18 mouse cellular contexts compared by ENCODE assay signal in genomic region chr8:122171823-122172222, GRCm38 (mm10).
A peak's percentile ranks its signal among the peaks of the same experiment; 100 is the strongest.
DNase-seq lines count a peak whose midpoint lies in the region.
"Had no signal": no experiment of that assay in that cellular context is flagged by ENCODE, and none has a peak within 500 bp of the region (broad histone marks: within the 10 kb centered on the region; RNA-seq: fewer than 3 reads in every experiment).

No protein-coding gene starts in this region.

- peak; percentile 14 to 46 for DNase-seq in adrenal gland, postnatal 36 days
- DNase-seq in adrenal gland, postnatal 14 days, result no peak
- peak; percentile 81 for DNase-seq in Muller cell, postnatal 12 days (ENCODE audit: inconsistent ontology term)
- peak; percentile 58 for DNase-seq in fibroblast of lung, adult 2 months (ENCODE audit: low read depth)
- no peak for DNase-seq in cerebellum, postnatal 4 days (ENCODE audit: low spot score in 2 of 2)
- no peak for DNase-seq in ovary, postnatal 10 days (ENCODE audit: low spot score)
- DNase-seq: adrenal gland, adult 8-10 months; B cell, adult 2 months; cerebellum, adult 2 months; cerebellum, adult 9-11 months; cerebellum, postnatal 25 days; embryo, embryonic 11 days; gastrocnemius, adult 2 months; gastrocnemius, postnatal 14 days; heart, adult 11 months; heart, postnatal 36 days; kidney, adult 18-20 months; kidney, adult 9 months had no signal

Comparison
In these comparisons a context has a peak if more than half of its experiments do, and no peak if none do; other contexts are left out.
1. DNase-seq: peak in adrenal gland, postnatal 36 days (2 of 2), Muller cell, postnatal 12 days (single experiment) and fibroblast of lung, adult 2 months (single experiment); none in adrenal gland, postnatal 14 days (single experiment), cerebellum, postnatal 4 days (0 of 2) and ovary, postnatal 10 days (single experiment).